Comparison of ENCODE assay signal across 38 mouse cellular contexts in the genomic region with DNA sequence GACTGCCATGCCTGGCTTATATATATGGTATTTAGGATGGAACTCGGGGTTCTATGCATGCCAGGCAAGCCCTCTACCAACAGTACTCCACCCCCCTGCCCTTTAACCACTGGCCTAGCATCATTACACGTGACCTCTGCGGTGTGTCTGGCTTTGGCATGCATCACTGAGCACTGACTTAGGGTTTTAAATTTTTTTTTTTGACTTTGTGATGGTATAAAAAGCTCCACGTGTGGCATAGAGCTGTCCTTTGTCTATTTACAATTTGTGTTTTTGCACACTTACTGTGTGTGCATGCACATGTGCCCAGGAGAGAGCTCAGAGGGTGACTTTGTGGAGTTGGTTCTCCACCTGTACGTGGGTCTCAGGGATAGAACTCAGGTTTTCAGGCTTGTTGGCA. TPM values are rescaled to one million over a fixed set of nuclear protein-coding genes. Genes with fewer than 3 reads are reported as not detected.
"Had no signal": no experiment of that assay in that cellular context is flagged by ENCODE, and none has a peak within 500 bp of the region (broad histone marks: within the 10 kb centered on the region; RNA-seq: fewer than 3 reads in every experiment).

No protein-coding gene starts in this region.

- H3K9ac ChIP-seq: embryonic facial prominence, embryonic 12.5 days; embryonic facial prominence, embryonic 13.5 days; embryonic facial prominence, embryonic 15.5 days; forebrain, embryonic 12.5 days; forebrain, embryonic 13.5 days; forebrain, embryonic 15.5 days; forebrain, postnatal 0 days had no signal

- H3K27ac ChIP-seq: embryonic facial prominence, embryonic 10.5 days; embryonic facial prominence, embryonic 12.5 days; embryonic facial prominence, embryonic 13.5 days; embryonic facial prominence, embryonic 15.5 days; forebrain, embryonic 10.5 days; forebrain, embryonic 12.5 days; forebrain, embryonic 13.5 days; forebrain, embryonic 15.5 days; gastrocnemius, adult 2 months; heart, adult 2 months had no signal

- H3K9me3 ChIP-seq: embryonic facial prominence, embryonic 10.5 days; embryonic facial prominence, embryonic 12.5 days; embryonic facial prominence, embryonic 13.5 days; embryonic facial prominence, embryonic 15.5 days; forebrain, embryonic 10.5 days; forebrain, embryonic 12.5 days; forebrain, embryonic 13.5 days; forebrain, embryonic 15.5 days had no signal

- H3K36me3 ChIP-seq: embryonic facial prominence, embryonic 12.5 days; embryonic facial prominence, embryonic 13.5 days; embryonic facial prominence, embryonic 15.5 days; forebrain, embryonic 12.5 days; forebrain, embryonic 15.5 days had no signal

- H3K4me3 ChIP-seq: embryonic facial prominence, embryonic 10.5 days; embryonic facial prominence, embryonic 12.5 days; embryonic facial prominence, embryonic 13.5 days; embryonic facial prominence, embryonic 15.5 days; erythroblast, embryonic 14.5 days; forebrain, embryonic 10.5 days; forebrain, embryonic 12.5 days; forebrain, embryonic 13.5 days; forebrain, embryonic 15.5 days; gastrocnemius, adult 2 months; heart, adult 2 months had no signal

- H3K4me2 ChIP-seq: embryonic facial prominence, embryonic 12.5 days; embryonic facial prominence, embryonic 13.5 days; embryonic facial prominence, embryonic 15.5 days; forebrain, embryonic 12.5 days; forebrain, embryonic 13.5 days; forebrain, embryonic 15.5 days had no signal

- DNase-seq: cerebellum, adult 9-11 months; cerebellum, postnatal 10 days; cerebellum, postnatal 14 days; cerebellum, postnatal 25 days; cerebellum, postnatal 36 days; embryo, embryonic 11 days; forebrain, postnatal 0 days; gastrocnemius, adult 2 months; gastrocnemius, postnatal 10 days; gastrocnemius, postnatal 14 days; gastrocnemius, postnatal 25 days; gastrocnemius, postnatal 36 days; heart, adult 11 months; heart, adult 18-20 months; heart, adult 2 months had no signal

- H3K27me3 ChIP-seq: embryonic facial prominence, embryonic 12.5 days; embryonic facial prominence, embryonic 13.5 days; embryonic facial prominence, embryonic 15.5 days; forebrain, embryonic 12.5 days; forebrain, embryonic 13.5 days; forebrain, embryonic 15.5 days had no signal

- H3K4me1 ChIP-seq: embryonic facial prominence, embryonic 10.5 days; embryonic facial prominence, embryonic 12.5 days; embryonic facial prominence, embryonic 13.5 days; embryonic facial prominence, embryonic 15.5 days; forebrain, embryonic 10.5 days; forebrain, embryonic 12.5 days; forebrain, embryonic 13.5 days; forebrain, embryonic 15.5 days had no signal

RNA-seq across cellular contexts. Expression of a gene that starts 9.5 kb away (rescaled TPM):
- total RNA-seq: common myeloid progenitor, adult 5-6 weeks; forebrain, postnatal 0 days; gastrocnemius, adult 18-20 months; gastrocnemius, adult 2 months; gastrocnemius, adult 8-10 months; gastrocnemius, postnatal 10 days; gastrocnemius, postnatal 14 days; gastrocnemius, postnatal 25 days; gastrocnemius, postnatal 36 days; gastrocnemius, postnatal 4 days; granulocyte monocyte progenitor cell, adult 5-6 weeks; heart, adult 18-20 months; heart, adult 2 months; heart, adult 8-10 months had no signal
- polyA plus RNA-seq: cortical plate, adult 2 months; embryonic facial prominence, embryonic 10.5 days; embryonic facial prominence, embryonic 11.5 days; embryonic facial prominence, embryonic 12.5 days; embryonic facial prominence, embryonic 13.5 days; embryonic facial prominence, embryonic 14.5 days; embryonic facial prominence, embryonic 15.5 days; erythroblast, embryonic 14.5 days; forebrain, embryonic 10.5 days; forebrain, embryonic 11.5 days; forebrain, embryonic 12.5 days; forebrain, embryonic 13.5 days; forebrain, embryonic 14.5 days; forebrain, embryonic 15.5 days; forebrain, embryonic 16.5 days; forebrain, postnatal 0 days; frontal cortex, adult 2 months; heart, adult 2 months had no signal

RNA-seq across cellular contexts. Expression of a gene that starts 25.5 kb away (rescaled TPM):
- total RNA-seq: forebrain, postnatal 0 days; gastrocnemius, adult 18-20 months; gastrocnemius, adult 2 months; gastrocnemius, adult 8-10 months; gastrocnemius, postnatal 10 days; gastrocnemius, postnatal 14 days; gastrocnemius, postnatal 25 days; gastrocnemius, postnatal 36 days; heart, adult 18-20 months; heart, adult 2 months; heart, adult 8-10 months had no signal
- polyA plus RNA-seq: cortical plate, adult 2 months; erythroblast, embryonic 14.5 days; frontal cortex, adult 2 months; gonadal fat pad, adult 2 months had no signal
